Mouse (Mus musculus): Measurements from ENCODE around the gene Cip2a. TPM values are rescaled to one million over a fixed set of nuclear protein-coding genes. Genes with fewer than 3 reads are reported as not detected.

Gene Cip2a
- polyA plus RNA-seq (2012; rRNA removed), result 8.7 and 9.2 TPM in 2 replicates

GRCm38 (mm10) chr16:48993559-48994342 is at the start of gene Cip2a, which contains the start of gene Dzip3:
Cip2a (plus strand) TSS chr16:48994185.
Dzip3 (minus strand) TSS chr16:48994165.

GRCm38 (mm10) chr16:49057186-49057585 is 63.2 kb downstream of the Cip2a start, which contains the start of gene Myh15:
Myh15 (plus strand) TSS chr16:49057486.

Other genes starting within 250 kb of the Cip2a start
- 0.25 and 0.36 TPM in 2 replicates for gene Trat1, start 222.2 kb upstream of the Cip2a start, polyA plus RNA-seq (2012; rRNA removed)
- gene Retnlb, start 177.3 kb upstream of the Cip2a start, polyA plus RNA-seq (2012; rRNA removed), result not detected in 2 replicates
- 0.21 TPM in 1 of 2 replicates, not detected in the other for gene Retnla, start 151.6 kb upstream of the Cip2a start, polyA plus RNA-seq (2012; rRNA removed)
- 1.1 TPM in 1 of 2 replicates, not detected in the other for gene Retnlg, start 121.6 kb upstream of the Cip2a start, polyA plus RNA-seq (2012; rRNA removed)
- gene Dzip3, start within 50 bp of the Cip2a start, polyA plus RNA-seq (2012; rRNA removed), result 108 and 115 TPM in 2 replicates
- gene Myh15, start 63.3 kb downstream of the Cip2a start, polyA plus RNA-seq (2012; rRNA removed), result 0.06 and 0.09 TPM in 2 replicates